Mouse (Mus musculus): ENCODE measurements around the gene Entpd8. TPM values are rescaled to one million over a fixed set of nuclear protein-coding genes. Genes with fewer than 3 reads are reported as not detected.

Gene Entpd8
- polyA plus RNA-seq, 1 experiment from 2014 or later: not detected

DNA sequence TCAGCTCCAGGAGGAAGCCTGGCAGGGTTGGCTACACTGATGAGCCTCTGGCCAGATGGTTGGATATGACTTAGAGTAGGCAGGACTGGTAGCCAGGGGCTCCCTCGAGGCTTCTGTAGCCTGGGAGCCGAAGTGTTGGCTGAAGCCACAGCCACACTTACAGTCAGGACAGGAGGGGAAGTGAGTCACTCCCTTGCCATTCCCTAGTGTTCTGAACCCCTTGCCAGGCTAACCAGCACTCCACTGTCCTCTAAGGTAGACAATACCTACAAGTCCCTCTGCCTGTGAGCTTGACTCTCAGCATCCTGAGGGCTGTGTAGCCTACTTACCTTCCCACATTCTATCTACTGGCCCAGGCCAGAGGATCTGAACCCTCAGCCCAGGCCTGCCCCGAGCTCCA, 44.3 kb downstream of the Entpd8 start:
- 81% methylated on average over 3 of the region's 3 CpGs for WGBS
- H3K4me1 ChIP-seq (ENCODE audit: control insufficient read depth, insufficient read depth, low read length): peaks cover 47% of the 10 kb centered on the region
- DNase-seq (ENCODE audit: low spot score, missing footprints): no peak

DNA sequence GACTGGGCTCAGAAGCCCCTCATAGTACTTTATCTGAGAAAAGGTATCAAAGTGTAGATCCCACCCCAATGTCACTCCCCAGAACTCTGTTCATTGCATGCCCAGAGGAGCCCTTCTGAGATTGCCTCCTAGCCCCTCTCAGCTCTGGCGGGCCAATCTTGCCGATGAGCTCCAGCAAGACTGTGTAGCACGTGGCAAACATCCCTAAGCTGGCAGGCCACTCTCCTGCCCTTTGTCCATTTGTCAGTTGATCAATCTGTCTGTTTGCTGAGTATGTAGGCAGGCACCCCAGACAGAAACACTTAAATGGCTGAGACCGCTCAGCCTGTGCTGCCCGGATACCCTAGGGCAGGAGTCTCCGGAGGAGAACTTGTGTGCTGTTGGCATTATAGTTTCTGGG, 45.0 kb downstream of the Entpd8 start:
- ATAC-seq (ENCODE audit: low FRiP score): no peak
- Histone ChIP-seq H3K27me3 (ENCODE audit: control insufficient read depth, insufficient read depth, low read length) (peaks cover 5% of the 10 kb centered on the region; the same call in 1 of the 2 replicates), H3K4me3 (ENCODE audit: low read depth, low read length) (no peak overlapping the region), H3K9me3 (ENCODE audit: control insufficient read depth, low read length) (no peaks in the 10 kb centered on the region), H3K27ac (ENCODE audit: low read depth, low read length) (peak overlapping the region; percentile 99), H3K4me1 (ENCODE audit: control insufficient read depth, insufficient read depth, low read length) (peaks cover 49% of the 10 kb centered on the region), H3K9ac (ENCODE audit: low read length) (peak overlapping the region; percentile 44; the same call in 1 of the 2 replicates), H3K4me2 (no peak overlapping the region), H3K36me3 (ENCODE audit: control insufficient read depth, insufficient read depth, low read length) (no peaks in the 10 kb centered on the region)
- DNase-seq (ENCODE audit: low spot score, missing footprints): no peak
- WGBS: 64% methylated on average over 6 of the region's 6 CpGs

More for the DNA sequence above, 44.3 kb downstream of the Entpd8 start:
- no peaks in the 10 kb centered on the region for H3K9me3 ChIP-seq (ENCODE audit: control insufficient read depth, low read length)
- H3K9ac ChIP-seq (ENCODE audit: low read length): no peak overlapping the region
- H3K27me3 ChIP-seq (ENCODE audit: control insufficient read depth, insufficient read depth, low read length): peaks cover 5% of the 10 kb centered on the region; the same call in 1 of the 2 replicates
- no peak for ATAC-seq (ENCODE audit: low FRiP score)
- no peak overlapping the region for H3K4me2 ChIP-seq
- H3K4me3 ChIP-seq (ENCODE audit: low read depth, low read length): no peak overlapping the region
- peak overlapping the region; percentile 99 for H3K27ac ChIP-seq (ENCODE audit: low read depth, low read length)
- no peaks in the 10 kb centered on the region for H3K36me3 ChIP-seq (ENCODE audit: control insufficient read depth, insufficient read depth, low read length)

DNA sequence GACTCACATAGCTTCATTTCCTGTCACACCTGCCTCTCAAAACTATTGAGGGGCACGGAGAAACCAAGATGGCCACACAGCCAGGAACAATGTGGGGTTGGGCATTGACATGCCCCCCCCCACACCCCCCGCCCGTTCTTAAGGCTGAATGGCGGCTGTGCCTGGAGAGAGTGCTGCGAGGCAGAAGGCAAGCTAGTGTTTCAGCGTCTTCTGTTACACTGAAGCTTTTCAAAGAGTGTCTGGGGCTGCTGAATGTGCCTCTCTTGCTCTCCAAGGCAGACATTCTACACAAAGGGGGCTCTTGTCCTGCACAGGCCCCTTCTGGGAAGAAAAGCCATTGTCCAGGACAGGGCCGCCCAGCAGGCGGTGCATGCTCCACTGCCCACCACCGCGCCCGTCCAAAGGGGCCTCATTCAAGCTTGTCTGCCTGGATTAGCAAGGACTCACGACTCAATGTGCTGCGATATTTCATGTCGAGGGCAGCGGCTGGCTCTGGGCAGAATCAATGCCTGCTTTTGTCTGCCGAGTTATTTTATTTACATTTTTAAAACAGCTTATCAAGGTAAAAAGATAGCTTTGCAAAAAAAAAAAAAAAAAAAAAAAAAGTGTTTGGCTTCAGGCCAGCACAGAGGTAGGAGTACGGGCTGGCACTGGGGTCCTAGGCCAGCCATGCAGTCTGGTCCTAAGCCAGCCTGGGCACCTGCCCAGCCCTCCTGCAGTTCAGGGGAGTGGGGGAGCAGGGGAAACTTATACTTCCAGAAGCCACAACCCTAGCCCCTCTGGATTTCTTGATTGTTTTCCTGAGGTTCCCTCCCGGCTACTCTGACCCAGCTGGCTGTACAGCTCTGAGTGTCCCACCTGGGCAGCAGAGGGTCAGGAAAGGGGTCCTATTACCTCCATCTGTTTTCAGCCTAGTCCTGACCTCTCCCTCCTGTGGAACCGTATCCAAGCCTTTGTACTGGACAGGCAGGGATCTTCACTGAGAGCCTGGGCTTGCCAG, 46.2 kb downstream of the Entpd8 start:
- peak overlapping the region; percentile 21 for H3K4me2 ChIP-seq
- no peaks in the 10 kb centered on the region for H3K36me3 ChIP-seq (ENCODE audit: control insufficient read depth, insufficient read depth, low read length)
- H3K27ac ChIP-seq (ENCODE audit: low read depth, low read length): peak overlapping the region; percentile 99
- H3K27me3 ChIP-seq (ENCODE audit: control insufficient read depth, insufficient read depth, low read length): peaks cover 5% of the 10 kb centered on the region; the same call in 1 of the 2 replicates
- WGBS: 13% methylated on average over 19 of the region's 19 CpGs
- H3K4me3 ChIP-seq (ENCODE audit: low read depth, low read length): no peak overlapping the region
- peak; percentile 94 for ATAC-seq (ENCODE audit: low FRiP score)
- no peaks in the 10 kb centered on the region for H3K9me3 ChIP-seq (ENCODE audit: control insufficient read depth, low read length)
- peak overlapping the region; percentile 44 for H3K9ac ChIP-seq (ENCODE audit: low read length)
- H3K4me1 ChIP-seq (ENCODE audit: control insufficient read depth, insufficient read depth, low read length): peaks cover 49% of the 10 kb centered on the region
- DNase-seq (ENCODE audit: low spot score, missing footprints): peak; percentile 97

DNA sequence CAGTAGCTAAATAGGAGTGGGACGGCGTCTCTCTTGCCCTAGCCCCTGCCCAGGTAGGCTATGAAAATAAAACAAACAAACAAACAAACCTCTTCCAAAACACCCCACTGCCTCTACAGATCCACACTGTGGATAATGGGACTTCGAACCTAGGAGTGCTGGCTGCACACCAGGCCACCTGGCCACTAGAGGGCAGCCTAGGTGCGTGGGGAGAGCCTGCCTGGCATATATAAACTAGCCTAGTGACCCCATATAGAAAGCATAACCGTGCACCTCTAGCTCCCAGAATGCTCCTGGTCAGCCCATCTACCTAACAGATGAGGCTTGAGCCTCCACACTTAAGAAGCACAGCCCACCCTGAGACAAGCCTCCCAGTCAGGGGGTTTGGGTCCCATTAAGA, 47.1 kb downstream of the Entpd8 start:
- WGBS: 42% methylated on average over 5 of the region's 5 CpGs
- Histone ChIP-seq H3K4me3 (ENCODE audit: low read depth, low read length) (no peak overlapping the region), H3K4me1 (ENCODE audit: control insufficient read depth, insufficient read depth, low read length) (peaks cover 49% of the 10 kb centered on the region), H3K4me2 (no peak overlapping the region), H3K9ac (ENCODE audit: low read length) (peak overlapping the region; percentile 26; the same call in 1 of the 2 replicates), H3K9me3 (ENCODE audit: control insufficient read depth, low read length) (no peaks in the 10 kb centered on the region), H3K27me3 (ENCODE audit: control insufficient read depth, insufficient read depth, low read length) (peaks cover 5% of the 10 kb centered on the region; the same call in 1 of the 2 replicates), H3K27ac (ENCODE audit: low read depth, low read length) (peak overlapping the region; percentile 99), H3K36me3 (ENCODE audit: control insufficient read depth, insufficient read depth, low read length) (no peaks in the 10 kb centered on the region)
- ATAC-seq (ENCODE audit: low FRiP score) (no peak), DNase-seq (ENCODE audit: low spot score, missing footprints) (peak; percentile 93)

DNA sequence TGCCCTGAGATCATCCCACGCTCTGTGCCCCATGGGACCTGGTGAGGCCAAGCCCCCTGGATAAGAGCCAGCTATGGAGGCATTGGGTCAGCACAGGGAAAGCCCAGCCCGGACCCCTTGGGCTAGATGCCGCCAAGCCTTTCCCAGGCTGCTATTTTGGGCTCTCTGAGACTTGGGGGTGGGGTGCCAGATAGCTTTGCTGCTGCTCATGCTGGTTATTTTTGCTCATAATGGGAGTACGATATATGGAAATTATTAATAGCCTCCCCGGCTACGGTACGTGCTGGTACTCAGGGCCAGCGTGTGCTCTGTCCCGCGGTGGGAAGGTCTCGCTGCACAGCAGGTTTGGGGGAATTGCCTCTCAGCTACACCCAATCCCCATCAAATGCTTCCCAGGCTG, 48.0 kb downstream of the Entpd8 start:
- Histone ChIP-seq H3K36me3 (ENCODE audit: control insufficient read depth, insufficient read depth, low read length) (no peaks in the 10 kb centered on the region), H3K9ac (ENCODE audit: low read length) (no peak overlapping the region), H3K27me3 (ENCODE audit: control insufficient read depth, insufficient read depth, low read length) (peaks cover 2% of the 10 kb centered on the region; the same call in 1 of the 2 replicates), H3K9me3 (ENCODE audit: control insufficient read depth, low read length) (no peaks in the 10 kb centered on the region), H3K4me3 (ENCODE audit: low read depth, low read length) (no peak overlapping the region), H3K27ac (ENCODE audit: low read depth, low read length) (no peak overlapping the region; the same call in 1 of the 2 replicates), H3K4me2 (no peak overlapping the region), H3K4me1 (ENCODE audit: control insufficient read depth, insufficient read depth, low read length) (peaks cover 49% of the 10 kb centered on the region)
- 89% methylated on average over 11 of the region's 11 CpGs for WGBS
- no peak for ATAC-seq (ENCODE audit: low FRiP score)
- no peak for DNase-seq (ENCODE audit: low spot score, missing footprints)

DNA sequence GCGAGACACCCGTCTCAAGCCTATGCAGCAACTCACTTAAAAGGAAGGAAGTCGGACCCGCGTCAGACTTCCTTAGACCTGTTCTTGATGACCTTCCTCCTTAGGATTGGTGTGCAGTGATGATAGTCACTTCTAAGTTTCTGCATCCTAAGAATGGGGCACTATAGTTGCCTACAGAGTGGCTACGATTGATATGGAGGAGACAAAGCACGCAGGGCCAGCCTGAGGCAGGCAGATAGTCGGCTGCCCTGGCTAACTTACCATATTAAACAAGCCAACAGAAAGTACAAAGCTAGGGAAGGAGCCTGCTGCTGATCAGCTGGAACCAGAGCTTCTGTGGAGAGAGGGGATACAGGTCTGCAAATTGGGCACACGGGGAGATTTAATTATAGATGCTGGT, 51.5 kb downstream of the Entpd8 start:
- Histone ChIP-seq H3K27ac (ENCODE audit: low read depth, low read length) (no peak overlapping the region), H3K27me3 (ENCODE audit: control insufficient read depth, insufficient read depth, low read length) (peaks cover 2% of the 10 kb centered on the region; the same call in 1 of the 2 replicates), H3K4me1 (ENCODE audit: control insufficient read depth, insufficient read depth, low read length) (peaks cover 30% of the 10 kb centered on the region), H3K4me3 (ENCODE audit: low read depth, low read length) (no peak overlapping the region), H3K4me2 (no peak overlapping the region), H3K9ac (ENCODE audit: low read length) (no peak overlapping the region), H3K36me3 (ENCODE audit: control insufficient read depth, insufficient read depth, low read length) (no peaks in the 10 kb centered on the region), H3K9me3 (ENCODE audit: control insufficient read depth, low read length) (no peaks in the 10 kb centered on the region)
- 82% methylated on average over 9 of the region's 9 CpGs for WGBS
- DNase-seq (ENCODE audit: low spot score, missing footprints) (no peak), ATAC-seq (ENCODE audit: low FRiP score) (no peak)

Small RNA genes within 50 kb of the gene (microRNA-seq; reads per million reads assigned to microRNA genes)
- not detected for gene Gm24328
- gene Mir7664: not detected

Other genes with a start within 250 kb of the Entpd8 start
- 95.8 and 96.5 TPM in 2 replicates for gene Ehmt1, start 160.7 kb upstream of the Entpd8 start, polyA plus RNA-seq (2014; fragmentation: Nextera tagmentation; extraction: Ambion mirVana)
- gene Arrdc1, start 145.1 kb upstream of the Entpd8 start, polyA plus RNA-seq (2014; fragmentation: Nextera tagmentation; extraction: Ambion mirVana): 11.3 and 11.6 TPM in 2 replicates
- gene Zmynd19, start 130.5 kb upstream of the Entpd8 start, polyA plus RNA-seq (2014; fragmentation: Nextera tagmentation; extraction: Ambion mirVana): 32.9 and 33.7 TPM in 2 replicates
- gene Dph7, start 117.9 kb upstream of the Entpd8 start, polyA plus RNA-seq (2014; fragmentation: Nextera tagmentation; extraction: Ambion mirVana): 32.6 and 33.0 TPM in 2 replicates
- 154 and 163 TPM in 2 replicates for gene Mrpl41, start 105.2 kb upstream of the Entpd8 start, polyA plus RNA-seq (2014; fragmentation: Nextera tagmentation; extraction: Ambion mirVana)
- 3.1 and 4.5 TPM in 2 replicates for gene Pnpla7, start 104.3 kb upstream of the Entpd8 start, polyA plus RNA-seq (2014; fragmentation: Nextera tagmentation; extraction: Ambion mirVana)
- 34.2 and 34.7 TPM in 2 replicates for gene Nsmf, start 25.9 kb upstream of the Entpd8 start, polyA plus RNA-seq (2014; fragmentation: Nextera tagmentation; extraction: Ambion mirVana)
- gene Noxa1, start 14.8 kb downstream of the Entpd8 start, polyA plus RNA-seq (2014; fragmentation: Nextera tagmentation; extraction: Ambion mirVana): not detected in 2 replicates
- 60.3 and 63.9 TPM in 2 replicates for gene Nrarp, start 100.5 kb downstream of the Entpd8 start, polyA plus RNA-seq (2014; fragmentation: Nextera tagmentation; extraction: Ambion mirVana)
- gene Tor4a, start 116.6 kb downstream of the Entpd8 start, polyA plus RNA-seq (2014; fragmentation: Nextera tagmentation; extraction: Ambion mirVana): 1.4 and 1.5 TPM in 2 replicates
- 96.4 and 102 TPM in 2 replicates for gene Nelfb, start 131.2 kb downstream of the Entpd8 start, polyA plus RNA-seq (2014; fragmentation: Nextera tagmentation; extraction: Ambion mirVana)
- gene Stpg3, start 134.3 kb downstream of the Entpd8 start, polyA plus RNA-seq (2014; fragmentation: Nextera tagmentation; extraction: Ambion mirVana): not detected in 2 replicates
- 0.94 TPM in 1 of 2 replicates, not detected in the other for gene Fam166a, start 138.4 kb downstream of the Entpd8 start, polyA plus RNA-seq (2014; fragmentation: Nextera tagmentation; extraction: Ambion mirVana)
- 535 and 571 TPM in 2 replicates for gene Tubb4b, start 144.4 kb downstream of the Entpd8 start, polyA plus RNA-seq (2014; fragmentation: Nextera tagmentation; extraction: Ambion mirVana)
- not detected in 2 replicates for gene Slc34a3, start 154.1 kb downstream of the Entpd8 start, polyA plus RNA-seq (2014; fragmentation: Nextera tagmentation; extraction: Ambion mirVana)
- not detected in 2 replicates for gene Rnf224, start 156.5 kb downstream of the Entpd8 start, polyA plus RNA-seq (2014; fragmentation: Nextera tagmentation; extraction: Ambion mirVana)
- gene Rnf208, start 162.0 kb downstream of the Entpd8 start, polyA plus RNA-seq (2014; fragmentation: Nextera tagmentation; extraction: Ambion mirVana): 24.4 and 26.9 TPM in 2 replicates
- gene Cysrt1, start 162.1 kb downstream of the Entpd8 start, polyA plus RNA-seq (2014; fragmentation: Nextera tagmentation; extraction: Ambion mirVana): 0.32 TPM in 1 of 2 replicates, not detected in the other
- 3.3 and 4.1 TPM in 2 replicates for gene AL732309.1, start 166.6 kb downstream of the Entpd8 start, polyA plus RNA-seq (2014; fragmentation: Nextera tagmentation; extraction: Ambion mirVana)
- gene Tmem203, start 175.1 kb downstream of the Entpd8 start, polyA plus RNA-seq (2014; fragmentation: Nextera tagmentation; extraction: Ambion mirVana): 14.7 and 16.0 TPM in 2 replicates
- 2.4 and 4.5 TPM in 2 replicates for gene Tprn, start 182.3 kb downstream of the Entpd8 start, polyA plus RNA-seq (2014; fragmentation: Nextera tagmentation; extraction: Ambion mirVana)
- gene Ssna1, start 192.1 kb downstream of the Entpd8 start, polyA plus RNA-seq (2014; fragmentation: Nextera tagmentation; extraction: Ambion mirVana): 240 and 247 TPM in 2 replicates
- gene Anapc2, start 192.2 kb downstream of the Entpd8 start, polyA plus RNA-seq (2014; fragmentation: Nextera tagmentation; extraction: Ambion mirVana): 105 and 117 TPM in 2 replicates
- gene Tmem210, start 207.8 kb downstream of the Entpd8 start, polyA plus RNA-seq (2014; fragmentation: Nextera tagmentation; extraction: Ambion mirVana): not detected in 2 replicates
- not detected in 2 replicates for gene Lrrc26, start 209.6 kb downstream of the Entpd8 start, polyA plus RNA-seq (2014; fragmentation: Nextera tagmentation; extraction: Ambion mirVana)
- 2.4 and 2.6 TPM in 2 replicates for gene Grin1, start 238.9 kb downstream of the Entpd8 start, polyA plus RNA-seq (2014; fragmentation: Nextera tagmentation; extraction: Ambion mirVana)

All from midbrain, embryonic 11.5 days (tissue).